Mouse (Mus musculus) ovary, postnatal 14 days (tissue): Measurements from ENCODE around the gene Gm21258.
"Not testable (repeated sequence)": the region's sequence is repeated elsewhere in the genome, so short reads cannot be mapped to it uniquely, and the experiment has no call there.

ENCODE experiments used
- DNase-seq: peaks from one replicate; pipeline ENCODE4 v3.0.0; 2022; ENCODE audit warnings: low spot score

Gene Gm21258

GRCm38 (mm10) chrY:52779740-52780139 lies at the start of gene Gm21258:
Gene Gm21258, plus strand, starts transcription at chrY:52780040.
- not testable (repeated sequence) for DNase-seq
